ENCODE assay signal across 8 mouse cellular contexts in genomic region chr2:127335767-127336496, GRCm38 (mm10). TPM values are rescaled to one million over a fixed set of nuclear protein-coding genes. Genes with fewer than 3 reads are reported as not detected.
DNase-seq lines count a peak whose midpoint lies in the region; ATAC-seq and TF ChIP-seq lines count a peak whose summit lies in the region.

Dusp2 (plus strand) TSS chr2:127336159.

- peak within 1 kb of the TSS; percentile 51 for H3K4me3 ChIP-seq in forebrain, embryonic 12.5 days (replicated peaks)
- H3K4me3 ChIP-seq in heart, postnatal 0 days (ENCODE audit: low read depth, low read length), result peak within 1 kb of the TSS; percentile 58
- peak within 1 kb of the TSS; percentile 61 for H3K4me3 ChIP-seq in liver, embryonic 16.5 days (ENCODE audit: low read depth, low read length)
- H3K4me3 ChIP-seq in neural tube, embryonic 11.5 days (ENCODE audit: low read depth, low read length), result peak within 1 kb of the TSS; percentile 39
- peak within 1 kb of the TSS; percentile 55 for H3K4me3 ChIP-seq in stomach, embryonic 15.5 days (replicated peaks)

- H3K4me2 ChIP-seq in forebrain, embryonic 12.5 days, result peak within 1 kb of the TSS; percentile 88
- H3K4me2 ChIP-seq in heart, postnatal 0 days (ENCODE audit: low read depth, low read length), result peak within 1 kb of the TSS; percentile 85
- H3K4me2 ChIP-seq in liver, embryonic 16.5 days (ENCODE audit: low read depth, low read length), result peak within 1 kb of the TSS; percentile 76
- H3K4me2 ChIP-seq in neural tube, embryonic 11.5 days (ENCODE audit: low read depth), result peak within 1 kb of the TSS; percentile 73
- H3K4me2 ChIP-seq in stomach, embryonic 15.5 days, result peak within 1 kb of the TSS; percentile 97

- H3K4me1 ChIP-seq in forebrain, embryonic 12.5 days, result peaks cover 11% of the 10 kb centered on the region
- H3K4me1 ChIP-seq in heart, postnatal 0 days (ENCODE audit: control insufficient read depth, insufficient read depth), result no peaks in the 10 kb centered on the region
- H3K4me1 ChIP-seq in liver, embryonic 16.5 days (ENCODE audit: control insufficient read depth, low read depth, low read length), result peaks cover 12% of the 10 kb centered on the region
- 0 out of 2 replicates have a peak, but pooled peaks cover 3% of the 10 kb centered on the region for H3K4me1 ChIP-seq in neural tube, embryonic 11.5 days (ENCODE audit: control insufficient read depth, insufficient read depth, low read length)
- H3K4me1 ChIP-seq in stomach, embryonic 15.5 days, result 0 out of 2 replicates have a peak, but pooled peaks cover 7% of the 10 kb centered on the region

- WGBS in forebrain, embryonic 12.5 days, result under 1% methylated on average over 59 of the region's 76 CpGs
- WGBS in heart, postnatal 0 days, result under 1% methylated on average over 75 of the region's 76 CpGs
- under 1% methylated on average over 66 of the region's 76 CpGs for WGBS in liver, embryonic 16.5 days (ENCODE audit: insufficient replicate concordance)
- under 1% methylated on average over 65 of the region's 76 CpGs for WGBS in neural tube, embryonic 11.5 days
- under 1% methylated on average over 69 of the region's 76 CpGs for WGBS in stomach, embryonic 15.5 days

- ATAC-seq in forebrain, embryonic 12.5 days (ENCODE audit: low FRiP score), result peak; percentile 74
- peak; percentile 86 for ATAC-seq in heart, postnatal 0 days (ENCODE audit: insufficient read depth, low read depth)
- ATAC-seq in liver, embryonic 16.5 days (ENCODE audit: low read depth), result peak; percentile 78
- peak; percentile 45; the same call in 1 of the 2 replicates for ATAC-seq in neural tube, embryonic 11.5 days (ENCODE audit: insufficient read depth, low FRiP score, low TSS enrichment)
- ATAC-seq in stomach, embryonic 15.5 days (ENCODE audit: insufficient read depth, low FRiP score, low read depth), result peak; percentile 74

- no peak within 1 kb of the TSS; the same call in 1 of the 2 replicates for H3K27ac ChIP-seq in forebrain, embryonic 12.5 days
- H3K27ac ChIP-seq in heart, postnatal 0 days (ENCODE audit: low read depth), result peak within 1 kb of the TSS; percentile 61
- peak within 1 kb of the TSS; percentile 57; the same call in 1 of the 2 replicates for H3K27ac ChIP-seq in liver, embryonic 16.5 days (ENCODE audit: low read length)
- H3K27ac ChIP-seq in neural tube, embryonic 11.5 days (ENCODE audit: low read depth, low read length), result no peak within 1 kb of the TSS
- no peak within 1 kb of the TSS for H3K27ac ChIP-seq in stomach, embryonic 15.5 days

- peak within 1 kb of the TSS; percentile 59 for H3K9ac ChIP-seq in forebrain, embryonic 12.5 days
- peak within 1 kb of the TSS; percentile 60 for H3K9ac ChIP-seq in heart, postnatal 0 days (replicated peaks; ENCODE audit: low read depth, low read length)
- H3K9ac ChIP-seq in liver, embryonic 16.5 days (ENCODE audit: low read depth, low read length), result peak within 1 kb of the TSS; percentile 43
- H3K9ac ChIP-seq in neural tube, embryonic 11.5 days (ENCODE audit: low read length), result peak within 1 kb of the TSS; percentile 48
- H3K9ac ChIP-seq in stomach, embryonic 15.5 days, result peak within 1 kb of the TSS; percentile 25; the same call in 1 of the 2 replicates

- peaks cover 61% of the 10 kb centered on the region for H3K27me3 ChIP-seq in forebrain, embryonic 12.5 days
- peaks cover 12% of the 10 kb centered on the region for H3K27me3 ChIP-seq in heart, postnatal 0 days (ENCODE audit: control insufficient read depth, insufficient read depth, low read length)
- peaks cover 31% of the 10 kb centered on the region for H3K27me3 ChIP-seq in liver, embryonic 16.5 days (ENCODE audit: control insufficient read depth, insufficient read depth, low read depth, low read length)
- peaks cover 27% of the 10 kb centered on the region for H3K27me3 ChIP-seq in neural tube, embryonic 11.5 days (ENCODE audit: control insufficient read depth, insufficient read depth, low read length)
- peaks cover 32% of the 10 kb centered on the region for H3K27me3 ChIP-seq in stomach, embryonic 15.5 days (replicated peaks)

- H3K36me3 ChIP-seq in forebrain, embryonic 12.5 days (replicated peaks), result no peaks in the 10 kb centered on the region
- no peaks in the 10 kb centered on the region for H3K36me3 ChIP-seq in heart, postnatal 0 days (replicated peaks; ENCODE audit: control insufficient read depth, insufficient read depth, low read length)
- no peaks in the 10 kb centered on the region for H3K36me3 ChIP-seq in liver, embryonic 16.5 days (ENCODE audit: control insufficient read depth, insufficient read depth)
- no peaks in the 10 kb centered on the region for H3K36me3 ChIP-seq in neural tube, embryonic 11.5 days (ENCODE audit: control insufficient read depth, insufficient read depth, low read length)
- no peaks in the 10 kb centered on the region for H3K36me3 ChIP-seq in stomach, embryonic 15.5 days

- TF ChIP-seq CTCF in heart, postnatal 0 days (IDR thresholded peaks at IDR 0.05; ENCODE audit: low read depth), result no peak

- TF ChIP-seq EP300 in heart, postnatal 0 days (IDR thresholded peaks at IDR 0.05; ENCODE audit: low read depth), result no peak

- DNase-seq in CD4-positive, CD25-positive, alpha-beta regulatory T cell, adult 2 months (ENCODE audit: low read depth, low spot score), result peak; percentile 96
- peak; percentile 24 for DNase-seq in brain, embryonic 18.5 days (ENCODE audit: low read depth, low spot score)
- DNase-seq in heart, postnatal 0 days (ENCODE audit: low spot score), result peak; percentile 77
- peak; percentile 86 to 89 for DNase-seq in kidney, postnatal 36 days
- peak; percentile 67 for DNase-seq in neural tube, embryonic 11.5 days (ENCODE audit: low spot score)

- H3K9me3 ChIP-seq in forebrain, embryonic 12.5 days, result no peaks in the 10 kb centered on the region
- H3K9me3 ChIP-seq in heart, postnatal 0 days (replicated peaks; ENCODE audit: control insufficient read depth, low read length), result no peaks in the 10 kb centered on the region
- no peaks in the 10 kb centered on the region for H3K9me3 ChIP-seq in liver, embryonic 16.5 days (replicated peaks; ENCODE audit: control insufficient read depth, low read length)
- H3K9me3 ChIP-seq in neural tube, embryonic 11.5 days (ENCODE audit: control insufficient read depth, low read length), result no peaks in the 10 kb centered on the region
- no peaks in the 10 kb centered on the region for H3K9me3 ChIP-seq in stomach, embryonic 15.5 days

RNA-seq across cellular contexts. Expression of gene Dusp2, which starts in this region (rescaled TPM):
- 3.9 and 4.8 TPM in 2 replicates for polyA plus RNA-seq in forebrain, embryonic 12.5 days (2016; fragmentation: Nextera tagmentation; extraction: Ambion mirVana)
- 6.8 and 13.8 TPM in 2 replicates for total RNA-seq in heart, postnatal 0 days (2014; rRNA removed; ENCODE audit: low replicate concordance)
- 5.1 and 7.3 TPM in 2 replicates for polyA plus RNA-seq in heart, postnatal 0 days (2015; fragmentation: Nextera tagmentation; extraction: Ambion mirVana)
- polyA plus RNA-seq in liver, embryonic 16.5 days (2015; fragmentation: Nextera tagmentation; extraction: Ambion mirVana), result 1.8 and 2.2 TPM in 2 replicates
- polyA plus RNA-seq in neural tube, embryonic 11.5 days (2014; fragmentation: Nextera tagmentation; extraction: Ambion mirVana), result 7.0 TPM in 2 replicates
- 4.5 and 6.4 TPM in 2 replicates for polyA plus RNA-seq in stomach, embryonic 15.5 days (2015; fragmentation: Nextera tagmentation; extraction: Ambion mirVana)

Comparison
In these comparisons a context has a peak if more than half of its experiments do, and no peak if none do; other contexts are left out.
1. DNase-seq: peak in every context shown above with its lines; median percentile 96 in CD4-positive, CD25-positive, alpha-beta regulatory T cell, adult 2 months; 88 in kidney, postnatal 36 days; 77 in heart, postnatal 0 days; 67 in neural tube, embryonic 11.5 days; 24 in brain, embryonic 18.5 days.
2. H3K27ac ChIP-seq: peak in heart, postnatal 0 days (single experiment) and liver, embryonic 16.5 days (single experiment); none in forebrain, embryonic 12.5 days (single experiment), neural tube, embryonic 11.5 days (single experiment) and stomach, embryonic 15.5 days (single experiment).
3. Peak in every context shown above with its lines, with median percentiles within 50 percentile points of each other: ATAC-seq, H3K4me2 ChIP-seq, H3K4me3 ChIP-seq and H3K9ac ChIP-seq.